Mouse (Mus musculus) limb, embryonic 13.5 days (tissue): ENCODE measurements around the gene Clec2e. TPM values are rescaled to one million over a fixed set of nuclear protein-coding genes. Genes with fewer than 3 reads are reported as not detected.

Experiments used
- ATAC-seq: fragments of 200-750 bp; cut with Nextera tagmentation; 2 replicates; pipeline ENCODE4 v1.8.0; 2017; ENCODE audit warnings: low read depth, moderate number of reproducible peaks, moderate TSS enrichment; ENCODE audit not compliant: low FRiP score
- H3K27ac ChIP-seq: fragments of 300-500 bp; sonication (generic); 2 replicates; pipeline ENCODE4 v1.5.1; 2015; ENCODE audit warnings: inconsistent platforms, mild to moderate bottlenecking, moderate library complexity
- H3K27me3 ChIP-seq: fragments of 300-500 bp; sonication (generic); 2 replicates; pipeline ENCODE4 v1.6.1; 2015; ENCODE audit warnings: mild to moderate bottlenecking, inconsistent platforms
- H3K36me3 ChIP-seq: fragments of 300-500 bp; sonication (generic); 2 replicates; pipeline ENCODE4 v1.6.1; 2015; ENCODE audit warnings: inconsistent platforms, mild to moderate bottlenecking, moderate library complexity
- H3K4me1 ChIP-seq: fragments of 300-500 bp; sonication (generic); 2 replicates; pipeline ENCODE4 v1.6.1; 2015; ENCODE audit warnings: inconsistent platforms
- H3K4me2 ChIP-seq: fragments of 300-500 bp; sonication (generic); replicated peaks from 2 replicates; pipeline ENCODE4 v1.6.1; 2015; ENCODE audit warnings: inconsistent platforms, mild to moderate bottlenecking, moderate library complexity
- H3K4me3 ChIP-seq: fragments of 300-500 bp; sonication (generic); 2 replicates; pipeline ENCODE4 v1.5.1; 2015; ENCODE audit warnings: moderate library complexity, mild to moderate bottlenecking, inconsistent platforms
- H3K9ac ChIP-seq: fragments of 300-500 bp; sonication (generic); 2 replicates; pipeline ENCODE4 v1.6.1; 2015; ENCODE audit warnings: mild to moderate bottlenecking, inconsistent platforms
- H3K9me3 ChIP-seq: fragments of 300-500 bp; sonication (generic); 2 replicates; pipeline ENCODE4 v1.6.1; 2016; ENCODE audit warnings: inconsistent platforms
- WGBS: fragments of 180-500 bp; shearing (Covaris S2); methylation state at CpG from one replicate; pipeline ENCODE4 v1.1.7; 2015; 5-methylcytosine and 5-hydroxymethylcytosine counted together
- polyA plus RNA-seq: library from polyadenylated mRNA; unstranded; fragments of >200 nt; fragmentation: Nextera tagmentation; extraction: Ambion mirVana; gene quantifications from 2 replicates; pipeline ENCODE4 v1.2.1, GENCODE M21; 2015

The Clec2e gene
- polyA plus RNA-seq, 1 experiment from 2014 or later: not detected

DNA sequence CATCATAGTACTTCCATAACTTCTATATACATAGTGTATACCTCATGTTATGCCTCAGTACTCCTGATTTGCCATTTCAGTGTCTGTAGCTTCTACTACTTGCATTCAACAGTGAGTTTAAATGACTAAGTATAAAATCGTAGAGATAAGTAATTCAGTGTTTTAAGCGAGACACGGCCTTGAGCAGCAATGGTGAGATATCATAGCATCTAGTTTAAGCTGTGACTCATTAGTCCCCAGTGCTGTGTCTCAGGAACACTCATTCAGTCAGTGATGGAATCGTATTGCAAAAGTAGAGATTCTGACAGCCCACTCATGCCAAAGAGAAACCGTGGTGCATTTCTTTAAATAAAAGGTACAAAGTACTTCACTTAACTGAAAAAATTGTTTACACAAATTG lies 49.0 kb downstream of the Clec2e start:
- no peak for ATAC-seq
- H3K27me3 ChIP-seq: no peaks in the 10 kb centered on the region
- 82% methylated on average over 5 of the region's 5 CpGs for WGBS

GRCm38 (mm10) chr6:129051086-129051485 lies 49.6 kb downstream of the Clec2e start:
- Histone ChIP-seq H3K27ac (no peak overlapping the region), H3K36me3 (no peaks in the 10 kb centered on the region), H3K4me1 (0 out of 2 replicates have a peak, but pooled peaks cover 4% of the 10 kb centered on the region), H3K4me2 (no peak overlapping the region), H3K9ac (no peak overlapping the region), H3K4me3 (no peak overlapping the region), H3K9me3 (no peaks in the 10 kb centered on the region), H3K27me3 (no peaks in the 10 kb centered on the region)
- WGBS: 79% methylated on average over 3 of the region's 3 CpGs
- no peak for ATAC-seq

More for the DNA sequence above, 49.0 kb downstream of the Clec2e start:
- no peaks in the 10 kb centered on the region for H3K36me3 ChIP-seq
- H3K4me3 ChIP-seq: no peak overlapping the region
- no peak overlapping the region for H3K27ac ChIP-seq
- H3K9me3 ChIP-seq: no peaks in the 10 kb centered on the region
- no peak overlapping the region for H3K9ac ChIP-seq
- 0 out of 2 replicates have a peak, but pooled peaks cover 4% of the 10 kb centered on the region for H3K4me1 ChIP-seq
- no peak overlapping the region for H3K4me2 ChIP-seq

DNA sequence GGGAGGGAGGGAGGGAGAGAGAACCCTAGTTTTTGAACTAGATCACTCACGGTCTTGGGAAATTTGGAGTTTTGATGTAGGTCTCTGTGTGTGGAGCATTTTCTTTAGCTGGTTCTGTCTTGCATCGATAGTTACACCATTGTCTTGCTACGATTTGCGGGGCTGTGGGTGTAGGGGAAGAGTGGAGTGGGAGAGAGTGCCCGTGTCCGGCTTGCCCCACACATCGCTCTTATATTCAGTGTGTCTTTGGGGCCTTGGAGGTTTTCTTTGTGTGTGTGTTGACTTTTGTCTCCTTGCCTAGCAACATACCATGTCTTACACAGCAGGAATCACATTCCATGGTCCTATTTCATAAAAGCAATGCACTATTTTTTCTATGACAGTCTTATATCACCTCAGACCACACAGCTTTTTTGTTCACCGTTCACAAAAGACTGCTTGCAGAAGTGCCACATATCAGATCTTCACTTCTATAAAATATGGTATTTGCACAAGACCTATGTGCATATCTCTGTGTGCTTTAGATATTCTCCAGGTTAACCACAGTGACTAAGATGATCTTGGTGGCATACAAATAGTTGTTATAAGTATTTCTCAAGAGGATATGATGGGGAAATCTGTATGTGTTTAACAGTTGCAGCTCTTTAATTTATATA lies 51.0 kb downstream of the Clec2e start:
- no peak overlapping the region for H3K9ac ChIP-seq
- H3K27me3 ChIP-seq: no peaks in the 10 kb centered on the region; the same call in 1 of the 2 replicates
- no peaks in the 10 kb centered on the region for H3K9me3 ChIP-seq
- peak overlapping the region; percentile 35 for H3K4me3 ChIP-seq
- H3K4me2 ChIP-seq: peak overlapping the region; percentile 57
- 0 out of 2 replicates have a peak, but pooled peaks cover 4% of the 10 kb centered on the region for H3K4me1 ChIP-seq
- no peaks in the 10 kb centered on the region for H3K36me3 ChIP-seq
- no peak for ATAC-seq
- no peak overlapping the region for H3K27ac ChIP-seq
- 7% methylated on average over 8 of the region's 8 CpGs for WGBS

GRCm38 (mm10) chr6:129048857-129049473 lies 51.7 kb downstream of the Clec2e start:
- Histone ChIP-seq H3K4me2 (peak overlapping the region; percentile 66), H3K27me3 (no peaks in the 10 kb centered on the region; the same call in 1 of the 2 replicates), H3K36me3 (no peaks in the 10 kb centered on the region), H3K4me1 (0 out of 2 replicates have a peak, but pooled peaks cover 4% of the 10 kb centered on the region), H3K27ac (no peak overlapping the region), H3K4me3 (peak overlapping the region; percentile 44), H3K9me3 (no peaks in the 10 kb centered on the region), H3K9ac (peak overlapping the region; percentile 62)
- WGBS: 2% methylated on average over 13 of the region's 13 CpGs
- ATAC-seq: peak; percentile 87

- no peak overlapping the region for H3K27ac ChIP-seq
- H3K27me3 ChIP-seq: no peaks in the 10 kb centered on the region; the same call in 1 of the 2 replicates
- H3K4me1 ChIP-seq: 0 out of 2 replicates have a peak, but pooled peaks cover 4% of the 10 kb centered on the region
- ATAC-seq: no peak
- no peak overlapping the region for H3K4me2 ChIP-seq
- no peak overlapping the region for H3K4me3 ChIP-seq
- WGBS: 31% methylated on average over 4 of the region's 4 CpGs
- no peaks in the 10 kb centered on the region for H3K9me3 ChIP-seq
- H3K36me3 ChIP-seq: no peaks in the 10 kb centered on the region
- H3K9ac ChIP-seq: no peak overlapping the region
Measured at GRCm38 (mm10) chr6:129048381-129048780, 52.3 kb downstream of the Clec2e start.

- H3K27ac ChIP-seq: no peak within 1 kb of the TSS
- H3K4me1 ChIP-seq: 0 out of 2 replicates have a peak, but pooled peaks cover 4% of the 10 kb centered on the region
- no peaks in the 10 kb centered on the region; the same call in 1 of the 2 replicates for H3K27me3 ChIP-seq
- no peak for ATAC-seq
- no peak within 1 kb of the TSS for H3K4me2 ChIP-seq
- no peak within 1 kb of the TSS for H3K9ac ChIP-seq
- no peaks in the 10 kb centered on the region for H3K9me3 ChIP-seq
- 86% methylated on average over 2 of the region's 2 CpGs for WGBS
- no peak within 1 kb of the TSS for H3K4me3 ChIP-seq
- H3K36me3 ChIP-seq: no peaks in the 10 kb centered on the region
Measured at GRCm38 (mm10) chr6:129045601-129046000, 55.1 kb downstream of the Clec2e start, which contains the start of gene Klrb1f. TSS of gene Klrb1f (plus strand) at chr6:129045901.

DNA sequence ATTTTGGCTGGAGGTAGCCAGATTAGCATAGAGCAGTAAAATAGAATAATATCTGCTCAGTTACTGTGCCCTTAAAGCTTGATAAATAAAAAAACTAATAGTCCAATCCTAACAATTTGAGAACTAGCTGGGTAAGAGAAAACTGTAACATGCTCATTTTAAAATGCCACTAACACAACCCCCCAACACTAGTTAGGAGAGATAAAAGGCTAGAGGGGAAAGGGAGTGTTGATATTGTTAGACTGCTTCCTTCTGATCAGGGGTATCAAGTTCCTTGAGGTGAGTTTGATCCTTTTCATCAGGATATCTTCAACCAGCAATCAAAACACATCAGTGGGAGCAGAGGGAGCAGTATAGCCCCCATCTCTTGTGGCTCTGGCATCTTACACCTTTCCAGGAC lies 58.2 kb downstream of the Clec2e start:
- no peaks in the 10 kb centered on the region for H3K4me1 ChIP-seq
- H3K9ac ChIP-seq: no peak overlapping the region
- no peak overlapping the region for H3K27ac ChIP-seq
- no peaks in the 10 kb centered on the region for H3K36me3 ChIP-seq
- no peak for ATAC-seq
- H3K4me3 ChIP-seq: no peak overlapping the region
- H3K4me2 ChIP-seq: no peak overlapping the region
- no peaks in the 10 kb centered on the region; the same call in 1 of the 2 replicates for H3K27me3 ChIP-seq
- no peaks in the 10 kb centered on the region for H3K9me3 ChIP-seq

Other genes starting within 250 kb of the Clec2e start
- 0.13 and 0.15 TPM in 2 replicates for gene Clec2i, start 213.3 kb downstream of the Clec2e start, polyA plus RNA-seq
- 0.75 and 0.89 TPM in 2 replicates for gene BC035044, start 209.8 kb downstream of the Clec2e start, polyA plus RNA-seq
- not detected in 2 replicates for gene Clec2g, start 166.5 kb downstream of the Clec2e start, polyA plus RNA-seq
- gene Klrb1f, start 55.0 kb downstream of the Clec2e start, polyA plus RNA-seq: 0.19 TPM in 1 of 2 replicates, not detected in the other
- gene Clec2d, start 79.7 kb upstream of the Clec2e start, polyA plus RNA-seq: 0.15 TPM in 1 of 2 replicates, not detected in the other
- 0.08 and 0.11 TPM in 2 replicates for gene Cd69, start 174.5 kb upstream of the Clec2e start, polyA plus RNA-seq
- not detected in 2 replicates for gene 4922502D21Rik, start 230.9 kb upstream of the Clec2e start, polyA plus RNA-seq
- 0.95 and 1.0 TPM in 2 replicates for gene Clec12a, start 241.8 kb upstream of the Clec2e start, polyA plus RNA-seq